Mouse (Mus musculus) liver, adult 2 months (tissue): Measurements from ENCODE around the gene Sbk3. TPM values are rescaled to one million over a fixed set of nuclear protein-coding genes. Genes with fewer than 3 reads are reported as not detected.

ENCODE experiments used
- DNase-seq: peaks from one replicate; pipeline ENCODE4 v3.0.0-alpha.2; 2011; ENCODE audit warnings: low read depth, low spot score; ENCODE audit errors: extremely low read depth
- H3K27ac ChIP-seq: fragments of 200-500 bp; replicated peaks from 2 replicates; pipeline ENCODE4 v1.5.1; 2012; ENCODE audit warnings: low read depth, mild to moderate bottlenecking, control low read depth, inconsistent platforms, low read length; ENCODE audit not compliant: insufficient read depth
- H3K27me3 ChIP-seq: fragments of 200-500 bp; 2 replicates; pipeline ENCODE4 v1.6.1; 2012; ENCODE audit warnings: mild to moderate bottlenecking, moderate library complexity, low read length, inconsistent platforms; ENCODE audit not compliant: control insufficient read depth, insufficient read depth
- H3K36me3 ChIP-seq: fragments of 200-500 bp; 2 replicates; pipeline ENCODE4 v1.6.1; 2012; ENCODE audit warnings: low read length, inconsistent platforms; ENCODE audit not compliant: control insufficient read depth, insufficient read depth
- H3K4me1 ChIP-seq: fragments of 200-500 bp; 2 replicates; pipeline ENCODE4 v1.6.1; 2011; ENCODE audit warnings: low read length; ENCODE audit not compliant: control insufficient read depth, insufficient read depth
- H3K4me3 ChIP-seq: fragments of 200-500 bp; 2 replicates; pipeline ENCODE4 v1.5.1; 2011; ENCODE audit warnings: low read depth, mild to moderate bottlenecking, control low read depth, low read length, moderate library complexity; ENCODE audit not compliant: insufficient read depth
- H3K79me2 ChIP-seq: fragments of 200-500 bp; 2 replicates; pipeline ENCODE4 v1.6.1; 2012; ENCODE audit warnings: inconsistent platforms, mild to moderate bottlenecking, low read length, moderate library complexity; ENCODE audit not compliant: control insufficient read depth, insufficient read depth
- H3K9ac ChIP-seq: fragments of 200-500 bp; 2 replicates; pipeline ENCODE4 v1.6.1; 2012; ENCODE audit warnings: low read depth, mild to moderate bottlenecking, control low read depth, inconsistent platforms, low read length
- CTCF ChIP-seq: fragments of 200-500 bp; IDR thresholded peaks from 2 replicates; pipeline ENCODE4 v1.5.1; 2011; ENCODE audit warnings: low read depth, low read length, control low read depth
- POLR2A ChIP-seq: fragments of 200-500 bp; IDR thresholded peaks from 2 replicates; pipeline ENCODE4 v1.6.1; 2011; ENCODE audit warnings: low read length, control low read depth; ENCODE audit not compliant: insufficient read depth; ENCODE audit errors: extremely low read depth
- WGBS: fragments of 180-500 bp; shearing (Covaris S2); methylation state at CpG from one replicate; pipeline ENCODE4 v1.1.7; 2018; 5-methylcytosine and 5-hydroxymethylcytosine counted together
- polyA plus RNA-seq: library from polyadenylated mRNA; depleted of rRNA; stranded (reverse); fragments of >200 nt; gene quantifications from 2 replicates; pipeline ENCODE4 v1.2.3, GENCODE M21; 2012
- total RNA-seq: library from RNA; depleted of rRNA; stranded (reverse); fragments of >200 nt; gene quantifications from 2 replicates; pipeline ENCODE4 v1.2.3, GENCODE M21; 2014

Gene Sbk3
- total and polyA plus RNA-seq, 2 experiments = not detected

DNA sequence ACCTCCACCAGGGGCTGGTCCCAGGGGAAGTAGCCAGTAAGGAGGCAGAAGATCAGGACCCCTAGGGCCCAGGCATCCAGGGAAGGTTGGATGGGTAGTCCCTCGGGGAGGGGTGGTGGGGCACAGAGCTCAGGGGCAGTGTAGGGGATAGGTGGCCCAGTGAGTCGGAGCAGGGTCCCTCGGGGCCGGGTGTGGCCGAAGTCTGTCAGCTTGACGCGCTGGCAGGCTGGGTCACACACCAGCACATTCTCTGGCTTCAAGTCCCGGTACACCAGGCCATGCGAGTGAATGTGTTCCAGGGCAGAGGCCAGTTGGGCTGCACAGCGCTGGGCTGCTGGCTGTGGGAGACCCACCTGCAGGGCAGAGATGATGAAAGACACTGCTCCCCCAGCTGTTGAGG, 13.6 kb downstream of the Sbk3 start:
- Histone ChIP-seq H3K9ac (no peak overlapping the region), H3K4me1 (no peaks in the 10 kb centered on the region), H3K79me2 (no peaks in the 10 kb centered on the region), H3K36me3 (no peaks in the 10 kb centered on the region), H3K27me3 (no peaks in the 10 kb centered on the region), H3K27ac (no peak overlapping the region), H3K4me3 (no peak overlapping the region)
- 91% methylated on average over 10 of the region's 10 CpGs for WGBS
- DNase-seq = no peak
- TF ChIP-seq POLR2A (no peak), CTCF (no peak)

DNA sequence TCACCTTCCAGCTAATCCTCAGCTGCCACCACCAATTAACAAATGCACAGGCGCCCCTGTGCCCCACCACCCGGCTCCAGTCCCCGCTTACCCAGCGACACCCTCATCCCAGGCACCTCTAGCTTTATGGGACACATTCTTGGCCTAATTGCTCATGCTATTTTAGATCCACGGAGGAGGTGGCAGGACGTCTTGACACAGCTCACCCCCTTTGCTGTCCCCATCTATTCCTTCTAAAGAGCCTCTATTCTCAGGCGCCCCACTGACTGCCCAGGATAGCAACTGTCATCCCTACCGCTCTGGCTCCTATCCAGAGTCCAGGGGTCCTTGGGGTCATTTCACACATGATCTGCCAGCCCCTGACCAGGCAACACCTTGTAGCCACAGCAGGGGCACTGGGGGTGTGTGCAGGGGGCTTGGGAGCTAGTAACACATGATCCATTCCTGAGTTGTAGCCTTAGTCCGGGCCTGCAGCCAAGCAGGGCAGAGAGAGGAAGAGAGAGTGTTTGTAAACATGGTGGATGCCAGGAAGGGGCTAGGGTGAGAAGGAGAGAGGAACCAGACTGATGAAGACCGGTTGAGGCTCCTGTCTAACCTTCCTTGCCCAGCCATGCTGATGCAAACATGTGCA, 17.0 kb downstream of the Sbk3 start:
- no peak for DNase-seq
- no peak for TF ChIP-seq POLR2A
- TF ChIP-seq CTCF = no peak
- H3K36me3 ChIP-seq = no peaks in the 10 kb centered on the region
- H3K9ac ChIP-seq = no peak overlapping the region
- H3K27me3 ChIP-seq = no peaks in the 10 kb centered on the region
- WGBS = 58% methylated on average over 10 of the region's 10 CpGs
- H3K79me2 ChIP-seq = no peaks in the 10 kb centered on the region
- no peak overlapping the region for H3K27ac ChIP-seq
- no peaks in the 10 kb centered on the region for H3K4me1 ChIP-seq
- no peak overlapping the region for H3K4me3 ChIP-seq

DNA sequence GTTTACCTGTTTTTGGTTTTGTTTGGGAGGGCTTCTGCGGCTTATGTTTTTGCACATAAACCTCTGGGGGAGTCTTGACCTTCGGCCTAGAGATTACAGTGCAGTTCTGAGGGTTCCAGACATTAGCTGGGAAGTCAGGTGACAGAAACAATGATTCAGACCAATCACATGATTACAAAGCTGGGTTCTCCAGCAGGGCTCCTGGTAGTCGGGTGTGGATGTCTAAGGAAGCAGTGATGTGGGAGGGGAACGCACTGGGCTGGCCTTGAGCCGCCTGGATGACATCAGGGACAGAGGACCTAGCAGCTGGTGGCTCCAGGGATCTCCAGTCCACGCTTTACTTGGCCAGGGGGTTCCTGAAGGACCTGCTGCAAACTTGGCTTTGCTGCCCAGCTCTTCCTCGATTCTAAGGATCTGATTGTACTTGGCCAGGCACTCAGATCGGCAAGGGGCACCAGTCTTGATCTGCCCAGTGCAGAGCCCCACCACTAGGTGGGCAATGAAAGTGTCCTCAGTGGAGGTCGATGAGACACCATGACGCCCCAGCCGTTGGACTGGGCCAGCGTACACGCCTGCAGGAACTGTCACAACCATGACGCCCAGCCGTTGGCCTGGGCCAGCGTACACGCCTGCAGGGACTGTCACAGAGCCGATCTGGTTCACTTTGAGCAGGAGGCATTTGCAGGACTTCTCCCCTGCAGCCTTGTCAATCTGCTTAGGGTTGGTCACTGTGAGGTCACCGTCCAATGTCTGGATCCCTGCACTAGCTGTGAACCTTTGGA, 20.2 kb downstream of the Sbk3 start:
- Histone ChIP-seq H3K79me2 (no peaks in the 10 kb centered on the region), H3K4me3 (no peak overlapping the region), H3K36me3 (no peaks in the 10 kb centered on the region), H3K27me3 (no peaks in the 10 kb centered on the region), H3K27ac (no peak overlapping the region), H3K4me1 (no peaks in the 10 kb centered on the region), H3K9ac (no peak overlapping the region)
- DNase-seq = no peak
- TF ChIP-seq POLR2A (no peak), CTCF (no peak)
- 84% methylated on average over 19 of the region's 19 CpGs for WGBS

DNA sequence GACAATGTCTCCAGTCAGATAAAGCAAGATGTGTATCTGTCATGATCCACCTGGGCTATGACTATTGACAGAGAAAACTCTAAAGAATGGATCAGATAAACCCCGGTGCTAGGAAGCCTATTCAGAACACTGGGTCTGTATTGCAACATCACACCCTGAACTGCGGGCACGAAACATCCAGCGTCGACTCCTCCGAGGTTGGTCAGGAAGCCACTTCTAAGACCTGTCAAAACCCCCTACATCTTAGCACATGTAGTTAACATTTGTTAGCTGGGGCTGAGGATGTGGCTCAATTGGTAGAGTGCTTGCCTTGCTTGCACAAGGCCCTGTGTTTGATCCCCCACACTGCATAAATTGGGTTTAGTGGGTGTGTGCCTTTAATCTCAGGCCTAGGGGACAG, 22.6 kb downstream of the Sbk3 start:
- TF ChIP-seq CTCF = no peak
- TF ChIP-seq POLR2A = no peak
- no peak overlapping the region for H3K27ac ChIP-seq
- H3K9ac ChIP-seq = no peak overlapping the region
- DNase-seq = no peak
- H3K4me3 ChIP-seq = no peak overlapping the region
- H3K79me2 ChIP-seq = no peaks in the 10 kb centered on the region
- H3K36me3 ChIP-seq = no peaks in the 10 kb centered on the region
- no peaks in the 10 kb centered on the region for H3K27me3 ChIP-seq
- 13% methylated on average over 6 of the region's 6 CpGs for WGBS
- no peaks in the 10 kb centered on the region for H3K4me1 ChIP-seq

DNA sequence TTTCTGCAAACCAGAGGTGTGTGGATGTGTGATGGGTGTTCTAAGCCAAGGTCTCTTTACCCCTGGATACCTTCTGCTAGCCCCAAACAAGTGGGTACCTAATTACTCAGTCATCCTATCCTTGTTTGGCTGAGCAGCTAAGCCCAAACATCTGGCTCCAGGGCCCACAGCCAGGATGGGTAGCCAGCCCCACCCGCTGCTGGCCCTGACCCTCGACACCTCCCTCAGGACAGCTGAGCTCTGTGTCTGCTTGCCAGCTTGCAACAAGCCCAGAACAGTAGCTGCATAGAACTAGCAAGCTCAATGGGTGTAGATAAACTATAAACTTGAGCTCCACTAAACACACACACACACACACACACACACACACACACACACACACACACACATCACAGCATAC, 23.1 kb downstream of the Sbk3 start:
- DNase-seq = peak; percentile 10

DNA sequence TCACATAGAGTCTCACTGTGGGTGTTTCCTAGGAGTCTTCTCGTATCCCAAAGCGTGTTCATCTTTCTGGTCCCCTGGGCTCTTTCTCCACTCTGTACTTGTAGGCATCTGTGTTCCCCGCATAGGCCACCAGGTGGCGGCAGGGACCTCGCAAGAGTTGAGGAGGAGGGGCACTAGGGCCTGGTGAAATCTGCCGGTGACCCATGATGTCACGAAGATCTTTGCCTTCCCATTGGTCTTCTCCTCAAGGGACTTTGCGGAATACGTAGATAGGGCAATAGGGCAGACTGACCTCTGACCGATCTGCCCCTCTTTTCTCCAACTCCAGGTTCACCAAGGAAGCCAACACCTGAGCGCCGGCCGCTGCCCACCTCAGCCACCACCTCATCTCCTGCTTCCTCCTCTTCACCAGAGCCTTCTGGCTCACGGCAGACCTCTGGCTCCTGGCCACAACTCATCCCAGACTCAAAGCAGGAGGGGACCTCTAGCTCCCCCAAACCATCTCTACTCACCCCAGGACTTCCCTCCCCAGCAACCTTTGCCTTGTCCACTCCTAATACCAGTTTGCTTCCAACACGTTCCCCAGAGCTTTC, 27.6 kb downstream of the Sbk3 start:
- Histone ChIP-seq H3K79me2 (no peaks in the 10 kb centered on the region), H3K36me3 (no peaks in the 10 kb centered on the region), H3K27ac (no peak overlapping the region), H3K4me3 (peak overlapping the region; percentile 45), H3K4me1 (no peaks in the 10 kb centered on the region), H3K27me3 (no peaks in the 10 kb centered on the region), H3K9ac (peak overlapping the region; percentile 16)
- TF ChIP-seq POLR2A (no peak), CTCF (peak; percentile 98)
- 7% methylated on average over 15 of the region's 15 CpGs for WGBS
- DNase-seq = peak; percentile 92

More for the DNA sequence above, 23.1 kb downstream of the Sbk3 start:
- no peak for TF ChIP-seq CTCF
- TF ChIP-seq POLR2A = no peak
- WGBS = 8% methylated on average over 2 of the region's 2 CpGs
- Histone ChIP-seq H3K4me3 (no peak overlapping the region), H3K4me1 (no peaks in the 10 kb centered on the region), H3K36me3 (no peaks in the 10 kb centered on the region), H3K9ac (no peak overlapping the region), H3K27ac (no peak overlapping the region), H3K79me2 (no peaks in the 10 kb centered on the region), H3K27me3 (no peaks in the 10 kb centered on the region)
